Mouse (Mus musculus) liver, postnatal 0 days (tissue): ENCODE measurements at regions not wholly inside any gene's neighbourhood (a gene's known extent, or its start where the extent isn't known, plus 50 kb on each side); places are given as distances from the start of the nearest gene placed in this dataset.

Experiments used
- ATAC-seq: fragments of 200-750 bp; cut with Nextera tagmentation; 2 replicates; pipeline ENCODE4 v1.8.0; 2017; ENCODE audit warnings: mild to moderate bottlenecking, moderate library complexity
- DNase-seq: peaks from one replicate; pipeline ENCODE4 v3.0.0-alpha.2; 2016
- H3K27ac ChIP-seq: fragments of 300-500 bp; sonication (generic); 2 replicates; pipeline ENCODE4 v1.5.1; 2014; ENCODE audit warnings: antibody characterized with exemption, moderate library complexity, mild to moderate bottlenecking, low read depth
- H3K27me3 ChIP-seq: fragments of 300-500 bp; sonication (generic); 2 replicates; pipeline ENCODE4 v1.6.1; 2014; ENCODE audit warnings: low read length, control low read depth, mixed read lengths; ENCODE audit not compliant: insufficient read depth
- H3K36me3 ChIP-seq: fragments of 300-500 bp; sonication (generic); replicated peaks from 2 replicates; pipeline ENCODE4 v1.6.1; 2014; ENCODE audit warnings: mild to moderate bottlenecking, control low read depth, low read length, moderate library complexity, mixed read lengths; ENCODE audit not compliant: insufficient read depth
- H3K4me1 ChIP-seq: fragments of 300-500 bp; sonication (generic); 2 replicates; pipeline ENCODE4 v1.6.1; 2014; ENCODE audit warnings: antibody characterized with exemption, mild to moderate bottlenecking, control low read depth; ENCODE audit not compliant: insufficient read depth
- H3K4me2 ChIP-seq: fragments of 300-500 bp; sonication (generic); 2 replicates; pipeline ENCODE4 v1.6.1; 2014; ENCODE audit warnings: low read depth, mild to moderate bottlenecking, low read length, moderate library complexity, mixed read lengths
- H3K4me3 ChIP-seq: fragments of 300-500 bp; sonication (generic); 2 replicates; pipeline ENCODE4 v1.5.1; 2014; ENCODE audit warnings: low read depth, low read length
- H3K9ac ChIP-seq: fragments of 300-500 bp; sonication (generic); replicated peaks from 2 replicates; pipeline ENCODE4 v1.6.1; 2014; ENCODE audit warnings: mild to moderate bottlenecking, moderate library complexity
- H3K9me3 ChIP-seq: fragments of 300-500 bp; sonication (generic); 2 replicates; pipeline ENCODE4 v1.6.1; 2016; ENCODE audit warnings: mild to moderate bottlenecking, control low read depth, low read length, mixed read lengths
- CTCF ChIP-seq: sonication (generic); IDR thresholded peaks from 2 replicates; pipeline ENCODE4 v1.5.1; 2016; ENCODE audit warnings: antibody characterized with exemption, low read depth
- EP300 ChIP-seq: IDR thresholded peaks from 2 replicates; pipeline ENCODE4 v1.6.1; 2016; ENCODE audit warnings: antibody characterized with exemption, low read depth, mild to moderate bottlenecking
- WGBS: fragments of 180-500 bp; shearing (Covaris S2); extraction: QIAGEN DNeasy Blood & Tissue Kit; methylation state at CpG from one replicate; pipeline ENCODE4 v1.1.7; 2014; ENCODE audit not compliant: insufficient replicate concordance; 5-methylcytosine and 5-hydroxymethylcytosine counted together

DNA sequence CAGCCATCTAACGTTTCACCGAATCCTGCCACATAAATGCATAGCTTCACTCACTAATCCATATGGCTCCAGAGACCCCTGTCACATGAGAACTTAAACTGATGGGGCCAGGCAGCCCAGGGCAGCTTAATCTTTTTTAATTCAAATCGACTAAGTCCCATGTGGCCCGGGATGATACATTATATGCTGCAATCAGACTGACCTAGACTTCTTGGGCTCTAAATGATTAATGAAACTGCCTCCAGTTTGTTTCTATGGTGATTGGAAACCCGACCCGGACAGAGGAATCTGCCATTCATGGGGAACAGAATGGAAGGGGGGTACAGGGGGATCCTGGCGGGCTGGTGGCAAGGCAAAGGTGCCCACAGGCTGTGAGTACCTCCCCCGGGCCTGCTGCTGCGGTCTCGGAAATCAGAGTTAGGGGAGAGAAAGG is 60.6 kb upstream of the Six2 start:
- WGBS: 52% methylated on average over 10 of the region's 10 CpGs
- H3K4me1 ChIP-seq: no peaks in the 10 kb centered on the region
- no peak overlapping the region for H3K4me2 ChIP-seq
- H3K27ac ChIP-seq: no peak overlapping the region
- TF ChIP-seq EP300 (no peak), CTCF (no peak)
- ATAC-seq (no peak), DNase-seq (no peak)
- no peaks in the 10 kb centered on the region for H3K9me3 ChIP-seq
- no peak overlapping the region for H3K9ac ChIP-seq
- H3K27me3 ChIP-seq: no peaks in the 10 kb centered on the region
- no peaks in the 10 kb centered on the region for H3K36me3 ChIP-seq
- H3K4me3 ChIP-seq: no peak overlapping the region

GRCm38 (mm10) chr17:85747976-85748648 is 60.0 kb upstream of the Six2 start:
- no peak for ATAC-seq
- H3K9me3 ChIP-seq: no peaks in the 10 kb centered on the region
- no peak overlapping the region for H3K4me3 ChIP-seq
- no peak overlapping the region for H3K27ac ChIP-seq
- no peaks in the 10 kb centered on the region for H3K4me1 ChIP-seq
- TF ChIP-seq EP300 (no peak), CTCF (no peak)
- no peaks in the 10 kb centered on the region for H3K36me3 ChIP-seq
- H3K27me3 ChIP-seq: no peaks in the 10 kb centered on the region
- WGBS: 56% methylated on average over 16 of the region's 16 CpGs
- no peak overlapping the region for H3K4me2 ChIP-seq
- DNase-seq: no peak
- no peak overlapping the region for H3K9ac ChIP-seq
